In genomic region chr11:69801379-69801977, GRCm38 (mm10) we compare ENCODE assay signal across 8 mouse cellular contexts. TPM values are rescaled to one million over a fixed set of nuclear protein-coding genes. Genes with fewer than 3 reads are reported as not detected.
DNase-seq lines count a peak whose midpoint lies in the region; ATAC-seq and TF ChIP-seq lines count a peak whose summit lies in the region.

TSS of gene Fgf11 (minus strand) at chr11:69801857.

- DNase-seq in heart, embryonic 10.5 days (ENCODE audit: low spot score), result no peak
- no peak for DNase-seq in heart, adult 9 months (ENCODE audit: low spot score in 2 of 2)
- DNase-seq in forebrain, embryonic 10.5 days (ENCODE audit: extremely low spot score, low spot score), result no peak
- DNase-seq in layer of hippocampus, postnatal 14 days (ENCODE audit: low spot score in 2 of 2), result no peak
- no peak for DNase-seq in adrenal gland, postnatal 4 days (ENCODE audit: low spot score in 2 of 2)
- no peak for DNase-seq in thymus, postnatal 0 days (ENCODE audit: low spot score)

- TF ChIP-seq CTCF in E14TG2a.4 (conservative IDR thresholded peaks at IDR 0.05; ENCODE audit: low read length), result no peak

- 2% methylated on average over 33 of the region's 33 CpGs for WGBS in heart, embryonic 10.5 days
- WGBS in forebrain, embryonic 10.5 days, result 1% methylated on average over 33 of the region's 33 CpGs
- under 1% methylated on average over 32 of the region's 33 CpGs for WGBS in midbrain, embryonic 15.5 days

- peak within 1 kb of the TSS; percentile 71 for H3K4me3 ChIP-seq in heart, embryonic 10.5 days
- H3K4me3 ChIP-seq in E14TG2a.4 (replicated peaks; ENCODE audit: low read length), result peak within 1 kb of the TSS; percentile 83
- peak within 1 kb of the TSS; percentile 58 for H3K4me3 ChIP-seq in forebrain, embryonic 10.5 days
- H3K4me3 ChIP-seq in midbrain, embryonic 15.5 days, result peak within 1 kb of the TSS; percentile 74

- H3K27ac ChIP-seq in heart, embryonic 10.5 days, result peak within 1 kb of the TSS; percentile 94
- H3K27ac ChIP-seq in forebrain, embryonic 10.5 days, result peak within 1 kb of the TSS; percentile 95
- peak within 1 kb of the TSS; percentile 98 for H3K27ac ChIP-seq in midbrain, embryonic 15.5 days

- peak within 1 kb of the TSS; percentile 86 for H3K4me2 ChIP-seq in midbrain, embryonic 15.5 days

- 0 out of 2 replicates have a peak, but pooled peaks have one; percentile 1 for ATAC-seq in midbrain, embryonic 15.5 days (replicated peaks)

- peaks cover 71% of the 10 kb centered on the region for H3K4me1 ChIP-seq in heart, embryonic 10.5 days
- H3K4me1 ChIP-seq in E14TG2a.4 (replicated peaks; ENCODE audit: low read depth, low read length), result peaks cover 72% of the 10 kb centered on the region
- peaks cover 69% of the 10 kb centered on the region for H3K4me1 ChIP-seq in forebrain, embryonic 10.5 days
- H3K4me1 ChIP-seq in midbrain, embryonic 15.5 days, result peaks cover 59% of the 10 kb centered on the region

- no peaks in the 10 kb centered on the region for H3K36me3 ChIP-seq in heart, embryonic 10.5 days
- H3K36me3 ChIP-seq in E14TG2a.4 (ENCODE audit: insufficient read depth, low read length), result no peaks in the 10 kb centered on the region
- H3K36me3 ChIP-seq in forebrain, embryonic 10.5 days (replicated peaks), result no peaks in the 10 kb centered on the region
- no peaks in the 10 kb centered on the region for H3K36me3 ChIP-seq in midbrain, embryonic 15.5 days (replicated peaks)

- 0 out of 2 replicates have a peak, but pooled peaks cover under 1% of the 10 kb centered on the region for H3K9me3 ChIP-seq in heart, embryonic 10.5 days
- H3K9me3 ChIP-seq in E14TG2a.4 (ENCODE audit: low read length), result no peaks in the 10 kb centered on the region
- H3K9me3 ChIP-seq in forebrain, embryonic 10.5 days, result peaks cover 3% of the 10 kb centered on the region; the same call in 1 of the 2 replicates
- no peaks in the 10 kb centered on the region for H3K9me3 ChIP-seq in midbrain, embryonic 15.5 days

- H3K9ac ChIP-seq in midbrain, embryonic 15.5 days, result peak within 1 kb of the TSS; percentile 66

- peaks cover 96% of the 10 kb centered on the region for H3K27me3 ChIP-seq in heart, embryonic 10.5 days (ENCODE audit: insufficient read depth, poor library complexity, severe bottlenecking)
- peaks cover 77% of the 10 kb centered on the region for H3K27me3 ChIP-seq in E14TG2a.4 (ENCODE audit: insufficient read depth, low read length)
- peaks cover 100% of the 10 kb centered on the region for H3K27me3 ChIP-seq in forebrain, embryonic 10.5 days (ENCODE audit: poor library complexity, severe bottlenecking)
- peaks cover 19% of the 10 kb centered on the region for H3K27me3 ChIP-seq in midbrain, embryonic 15.5 days (replicated peaks)

RNA-seq across cellular contexts. Expression of gene Fgf11, which starts in this region (rescaled TPM):
- polyA plus RNA-seq in heart, embryonic 10.5 days (2016; fragmentation: Nextera tagmentation; extraction: Ambion mirVana), result 0.97 and 1.1 TPM in 2 replicates
- polyA plus RNA-seq in forebrain, embryonic 10.5 days (2016; fragmentation: Nextera tagmentation; extraction: Ambion mirVana), result 0.73 TPM in 2 replicates
- 10 to 100 TPM; 22.8 to 23.7 TPM for total RNA-seq in layer of hippocampus, postnatal 14 days (2021)
- polyA plus RNA-seq in midbrain, embryonic 15.5 days (2015; fragmentation: Nextera tagmentation; extraction: Ambion mirVana), result 3.7 and 4.5 TPM in 2 replicates
- 1 to 10 TPM; 3.4 to 4.8 TPM for total RNA-seq in adrenal gland, postnatal 4 days (2021)
- 0.65 and 0.84 TPM in 2 replicates for polyA plus RNA-seq in thymus, postnatal 0 days (2015; fragmentation: Nextera tagmentation; extraction: Ambion mirVana)

Comparison
In these comparisons a context has a peak if more than half of its experiments do, and no peak if none do; other contexts are left out.
1. RNA of gene Fgf11 (total RNA-seq): 22.8 to 23.7 TPM in layer of hippocampus, postnatal 14 days; 3.4 to 4.8 TPM in adrenal gland, postnatal 4 days; every median in the first group is over 4 times any median in the second.
2. Peak in every context shown above with its lines, with median percentiles within 50 percentile points of each other: H3K27ac ChIP-seq and H3K4me3 ChIP-seq.